Mouse (Mus musculus): ENCODE measurements at regions not wholly inside any gene's neighbourhood (a gene's known extent, or its start where the extent isn't known, plus 50 kb on each side); places are given as distances from the start of the nearest gene placed in this dataset.
"Not testable (repeated sequence)": the region's sequence is repeated elsewhere in the genome, so short reads cannot be mapped to it uniquely, and the experiment has no call there.

DNA sequence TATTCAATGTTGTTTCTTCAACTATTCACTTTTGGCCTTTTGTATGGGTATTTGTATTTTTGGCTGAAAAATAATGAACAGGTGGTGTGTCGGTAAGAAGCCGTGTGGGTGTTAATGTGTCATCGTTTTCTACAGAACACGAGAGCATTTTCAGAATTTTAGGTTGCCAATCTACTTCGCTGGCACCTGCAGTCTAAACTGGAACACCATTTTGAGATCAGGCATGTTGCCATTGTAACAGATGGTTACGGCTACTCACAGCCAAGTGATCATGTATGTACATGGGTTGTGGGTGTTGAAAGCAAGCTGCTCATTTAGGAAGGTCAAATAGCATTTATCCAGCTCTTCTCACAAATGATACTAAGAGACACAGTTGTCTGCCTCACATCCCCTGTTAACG is 167.2 kb upstream of the Gm21833 start:
- no peaks in the 10 kb centered on the region for H3K4me1 ChIP-seq (replicated peaks)
- WGBS, result 81% methylated on average over 7 of the region's 7 CpGs
- peak; percentile 42; the same call in 1 of the 2 replicates for ATAC-seq (ENCODE audit: low FRiP score, low read depth)
- no peak overlapping the region for H3K27ac ChIP-seq (replicated peaks)
- no peaks in the 10 kb centered on the region for H3K9me3 ChIP-seq
- no peak overlapping the region for H3K4me3 ChIP-seq
- no peaks in the 10 kb centered on the region for H3K36me3 ChIP-seq
- H3K27me3 ChIP-seq, result no peaks in the 10 kb centered on the region
- no peak overlapping the region for H3K9ac ChIP-seq
- H3K4me2 ChIP-seq, result no peak overlapping the region

DNA sequence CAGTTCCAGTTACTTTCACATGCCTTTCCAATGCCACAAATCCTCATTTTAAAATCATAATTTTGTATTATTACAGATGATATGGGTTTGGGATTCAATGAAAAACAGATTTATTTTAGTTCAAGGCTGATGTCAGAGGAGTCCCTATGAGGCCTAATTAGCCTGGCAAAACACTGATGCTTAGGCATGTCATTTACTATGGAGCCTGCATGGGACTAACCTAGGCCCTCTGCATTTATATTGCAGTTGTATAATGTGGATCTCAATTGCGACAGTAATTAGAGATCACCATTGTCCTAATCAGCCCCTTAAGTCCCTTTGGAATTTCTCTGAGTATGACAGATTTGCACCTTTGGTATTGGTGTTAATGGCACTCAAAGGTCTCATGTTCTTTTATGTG is 153.3 kb upstream of the Gm21833 start:
- no peaks in the 10 kb centered on the region for H3K27me3 ChIP-seq
- peaks cover 18% of the 10 kb centered on the region for H3K9me3 ChIP-seq
- H3K4me3 ChIP-seq, result no peak overlapping the region
- ATAC-seq (ENCODE audit: low FRiP score, low read depth), result no peak
- H3K4me1 ChIP-seq (replicated peaks), result no peaks in the 10 kb centered on the region
- no peak overlapping the region for H3K27ac ChIP-seq (replicated peaks)
- no peaks in the 10 kb centered on the region for H3K36me3 ChIP-seq
- H3K4me2 ChIP-seq, result no peak overlapping the region
- H3K9ac ChIP-seq, result no peak overlapping the region
- WGBS, result 82% methylated on average over 1 of the region's 1 CpGs

DNA sequence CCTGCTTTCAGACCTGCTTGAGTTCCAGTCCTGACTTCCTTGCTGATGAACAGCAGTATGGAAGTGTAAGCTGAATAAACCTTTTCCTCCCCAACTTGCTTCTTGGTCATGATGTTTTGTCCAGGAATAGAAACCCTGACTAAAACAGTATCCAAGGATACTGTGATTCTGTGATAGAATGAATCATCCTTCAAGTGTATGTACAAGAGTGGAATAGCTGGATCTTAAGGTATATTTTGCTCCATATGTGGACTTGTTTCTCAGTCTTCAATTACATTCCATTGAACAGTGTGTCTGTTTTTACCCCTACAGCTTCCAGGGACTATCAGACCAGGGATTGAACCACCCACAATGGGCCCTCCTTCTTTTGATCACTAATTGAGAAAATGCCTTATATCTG is 145.1 kb upstream of the Gm21833 start:
- not testable (repeated sequence) for H3K4me1 ChIP-seq (replicated peaks); H3K36me3 ChIP-seq; H3K27me3 ChIP-seq; H3K4me2 ChIP-seq; H3K4me3 ChIP-seq; ATAC-seq (ENCODE audit: low FRiP score, low read depth); H3K9ac ChIP-seq; H3K9me3 ChIP-seq; H3K27ac ChIP-seq (replicated peaks)

DNA sequence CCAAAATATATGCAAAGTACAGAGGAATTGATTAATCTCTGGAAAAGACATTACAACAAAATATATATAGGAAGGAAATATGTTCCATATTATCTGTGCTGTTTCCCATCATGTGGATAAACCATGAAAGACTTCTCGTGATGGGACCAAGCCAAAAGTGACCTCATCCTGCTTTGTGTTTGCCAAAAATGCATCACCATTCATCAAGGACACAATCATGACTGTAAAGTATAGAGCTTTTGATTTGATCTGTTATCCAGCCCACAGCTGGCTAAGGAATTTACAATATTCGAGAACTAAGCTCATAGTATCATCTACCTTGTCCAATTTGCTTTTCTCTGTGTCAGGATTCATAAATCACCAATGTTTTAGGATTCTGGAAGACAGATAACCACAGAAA is 127.3 kb upstream of the Gm21833 start:
- no peak overlapping the region for H3K9ac ChIP-seq
- ATAC-seq (ENCODE audit: low FRiP score, low read depth), result no peak
- 71% methylated on average over 2 of the region's 2 CpGs for WGBS
- H3K4me3 ChIP-seq, result no peak overlapping the region
- no peaks in the 10 kb centered on the region for H3K4me1 ChIP-seq (replicated peaks)
- no peaks in the 10 kb centered on the region for H3K27me3 ChIP-seq
- no peaks in the 10 kb centered on the region for H3K36me3 ChIP-seq
- no peak overlapping the region for H3K27ac ChIP-seq (replicated peaks)
- no peak overlapping the region for H3K4me2 ChIP-seq
- H3K9me3 ChIP-seq, result no peaks in the 10 kb centered on the region

DNA sequence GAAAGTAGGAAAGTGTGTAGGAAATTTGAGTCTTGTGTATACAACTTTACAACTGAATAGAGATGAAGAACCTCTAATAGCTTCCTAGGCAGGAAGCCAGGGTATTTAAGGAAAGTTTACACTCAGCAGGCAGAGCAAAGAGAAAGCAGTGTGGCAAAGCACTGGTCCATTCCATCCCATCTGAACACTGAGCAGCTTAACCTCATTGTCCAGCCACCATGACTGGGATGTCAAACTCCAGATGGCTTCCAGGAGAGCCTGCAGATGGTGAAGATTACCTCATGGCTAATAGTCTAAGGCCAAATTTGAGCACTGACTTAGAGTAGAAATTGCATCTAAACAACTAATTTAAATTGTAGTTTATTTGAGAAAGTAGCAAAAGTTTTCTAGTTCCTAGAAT is 117.0 kb upstream of the Gm21833 start:
- ATAC-seq (ENCODE audit: low FRiP score, low read depth), result no peak
- no peaks in the 10 kb centered on the region for H3K36me3 ChIP-seq

DNA sequence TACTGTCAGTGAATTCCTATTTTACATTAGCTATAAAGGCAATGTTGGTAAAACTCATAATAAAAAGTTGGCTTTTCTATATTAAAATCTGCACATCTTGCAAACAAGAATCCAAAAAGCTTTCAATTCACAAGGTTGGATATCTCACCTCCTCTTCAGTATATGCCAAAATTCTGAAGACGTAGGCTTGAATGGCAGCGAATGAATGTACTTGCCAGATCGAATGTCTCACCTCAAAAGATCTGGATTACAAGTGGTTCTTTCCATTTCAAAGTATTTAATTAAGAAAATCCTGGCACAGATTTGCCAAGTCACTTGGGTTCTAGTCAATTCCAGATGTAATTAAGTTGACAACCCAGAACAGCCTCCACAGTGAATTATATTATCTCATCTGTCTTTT is 94.1 kb upstream of the Gm21833 start:
- WGBS, result 93% methylated on average over 3 of the region's 3 CpGs
- H3K4me3 ChIP-seq, result no peak overlapping the region
- H3K27ac ChIP-seq (replicated peaks), result no peak overlapping the region
- no peaks in the 10 kb centered on the region for H3K27me3 ChIP-seq
- ATAC-seq (ENCODE audit: low FRiP score, low read depth), result no peak
- H3K4me1 ChIP-seq (replicated peaks), result no peaks in the 10 kb centered on the region
- H3K4me2 ChIP-seq, result no peak overlapping the region
- no peak overlapping the region for H3K9ac ChIP-seq
- no peaks in the 10 kb centered on the region for H3K36me3 ChIP-seq
- no peaks in the 10 kb centered on the region for H3K9me3 ChIP-seq

More for the DNA sequence above, 117.0 kb upstream of the Gm21833 start:
- Histone ChIP-seq H3K4me1 (replicated peaks) (no peaks in the 10 kb centered on the region), H3K9ac (no peak overlapping the region), H3K27me3 (no peaks in the 10 kb centered on the region), H3K27ac (replicated peaks) (no peak overlapping the region), H3K9me3 (no peaks in the 10 kb centered on the region), H3K4me3 (no peak overlapping the region), H3K4me2 (no peak overlapping the region)

DNA sequence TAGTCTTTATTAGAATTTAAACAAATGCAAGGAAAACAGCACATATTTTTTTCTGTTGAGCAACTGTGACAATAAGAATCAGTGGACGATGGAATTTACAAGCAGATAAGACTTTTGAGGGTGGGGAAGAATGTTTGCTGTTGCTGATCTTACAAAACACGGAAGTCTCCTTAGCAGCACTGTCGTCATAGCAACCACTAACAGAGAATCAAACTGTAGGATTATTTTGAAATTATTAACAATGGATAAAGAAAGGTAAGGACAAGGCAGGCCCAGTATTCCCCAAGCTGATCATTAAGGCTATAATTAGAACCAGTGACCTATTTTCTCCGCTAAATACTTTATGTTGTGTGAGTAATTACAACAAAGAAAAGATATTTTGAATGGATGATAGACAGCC is 69.7 kb upstream of the Gm21833 start:
- WGBS, result 69% methylated on average over 4 of the region's 4 CpGs

More for the DNA sequence above, 69.7 kb upstream of the Gm21833 start:
- no peaks in the 10 kb centered on the region for H3K9me3 ChIP-seq
- H3K27ac ChIP-seq (replicated peaks), result no peak overlapping the region
- no peaks in the 10 kb centered on the region for H3K27me3 ChIP-seq
- no peak overlapping the region for H3K9ac ChIP-seq
- H3K4me2 ChIP-seq, result no peak overlapping the region
- no peak for ATAC-seq (ENCODE audit: low FRiP score, low read depth)
- no peak overlapping the region for H3K4me3 ChIP-seq
- H3K4me1 ChIP-seq (replicated peaks), result no peaks in the 10 kb centered on the region
- H3K36me3 ChIP-seq, result no peaks in the 10 kb centered on the region
